Mouse (Mus musculus) E14TG2a.4 (cell line): Measurements from ENCODE around the gene Chrng.
A peak's percentile ranks its signal among the peaks of the same experiment; 100 is the strongest.

ENCODE experiments used
- H3K27me3 ChIP-seq: 2 replicates; pipeline ENCODE4 v1.6.1; 2014; ENCODE audit warnings: low read length, control low read depth; ENCODE audit not compliant: insufficient read depth
- H3K36me3 ChIP-seq: 2 replicates; pipeline ENCODE4 v1.6.1; 2014; ENCODE audit warnings: low read length, control low read depth; ENCODE audit not compliant: insufficient read depth
- H3K4me1 ChIP-seq: replicated peaks from 2 replicates; pipeline ENCODE4 v1.6.1; 2014; ENCODE audit warnings: low read depth, low read length, control low read depth
- H3K4me3 ChIP-seq: replicated peaks from 2 replicates; pipeline ENCODE4 v1.5.1; 2014; ENCODE audit warnings: mild to moderate bottlenecking, low read length
- H3K9me3 ChIP-seq: 2 replicates; pipeline ENCODE4 v1.6.1; 2014; ENCODE audit warnings: low read length, control low read depth
- CTCF ChIP-seq: conservative IDR thresholded peaks from 2 replicates; pipeline ENCODE4 v1.5.1; 2014; ENCODE audit warnings: low read length
- NANOG ChIP-seq: IDR thresholded peaks from 2 replicates; pipeline ENCODE4 v1.6.1; 2014; ENCODE audit warnings: borderline replicate concordance, low read length, mixed read lengths
- POU5F1 ChIP-seq: IDR thresholded peaks from 2 replicates; pipeline ENCODE4 v1.6.1; 2014; ENCODE audit warnings: low read length, borderline replicate concordance

The Chrng gene

GRCm38 (mm10) chr1:87187037-87187355 lies 17.5 kb upstream of the Chrng start:
- H3K4me3 ChIP-seq, result peak overlapping the region; percentile 82
- H3K27me3 ChIP-seq, result peaks cover 70% of the 10 kb centered on the region
- no peaks in the 10 kb centered on the region for H3K36me3 ChIP-seq
- peaks cover 68% of the 10 kb centered on the region for H3K4me1 ChIP-seq
- no peak for TF ChIP-seq POU5F1
- no peak for TF ChIP-seq NANOG
- peak; percentile 93 for TF ChIP-seq CTCF
- no peaks in the 10 kb centered on the region for H3K9me3 ChIP-seq

- H3K4me3 ChIP-seq, result peak within 1 kb of the TSS; percentile 46; the same call in 1 of the 2 replicates
- peaks cover 57% of the 10 kb centered on the region for H3K27me3 ChIP-seq
- no peaks in the 10 kb centered on the region for H3K9me3 ChIP-seq
- no peaks in the 10 kb centered on the region for H3K36me3 ChIP-seq
- TF ChIP-seq POU5F1 (no peak), CTCF (no peak), NANOG (no peak)
- H3K4me1 ChIP-seq, result peaks cover 49% of the 10 kb centered on the region
These were observed 14.0 kb upstream of the Chrng start, which contains the start of gene Chrnd for GRCm38 (mm10) chr1:87190429-87190828. Chrnd (plus strand) TSS chr1:87190607.

GRCm38 (mm10) chr1:87197296-87197695 lies 7.2 kb upstream of the Chrng start:
- H3K27me3 ChIP-seq, result peaks cover 34% of the 10 kb centered on the region
- H3K4me1 ChIP-seq, result peaks cover 16% of the 10 kb centered on the region
- no peaks in the 10 kb centered on the region for H3K36me3 ChIP-seq
- TF ChIP-seq POU5F1, result no peak
- TF ChIP-seq CTCF, result no peak
- no peak for TF ChIP-seq NANOG
- H3K4me3 ChIP-seq, result peak overlapping the region; percentile 29; the same call in 1 of the 2 replicates
- H3K9me3 ChIP-seq, result no peaks in the 10 kb centered on the region

GRCm38 (mm10) chr1:87198119-87199065 lies 6.1 kb upstream of the Chrng start:
- Histone ChIP-seq H3K27me3 (peaks cover 27% of the 10 kb centered on the region), H3K36me3 (no peaks in the 10 kb centered on the region), H3K4me1 (peaks cover 13% of the 10 kb centered on the region), H3K4me3 (no peak overlapping the region), H3K9me3 (no peaks in the 10 kb centered on the region)
- TF ChIP-seq NANOG, result no peak
- no peak for TF ChIP-seq POU5F1
- no peak for TF ChIP-seq CTCF

- Histone ChIP-seq H3K9me3 (no peaks in the 10 kb centered on the region), H3K4me1 (peaks cover 20% of the 10 kb centered on the region), H3K27me3 (peaks cover 40% of the 10 kb centered on the region), H3K36me3 (no peaks in the 10 kb centered on the region), H3K4me3 (no peak overlapping the region)
- TF ChIP-seq NANOG, result no peak
- no peak for TF ChIP-seq CTCF
- no peak for TF ChIP-seq POU5F1
These were observed 3.6 kb upstream of the Chrng start for GRCm38 (mm10) chr1:87200811-87201210.

- Histone ChIP-seq H3K36me3 (no peaks in the 10 kb centered on the region), H3K4me1 (peaks cover 30% of the 10 kb centered on the region), H3K9me3 (no peaks in the 10 kb centered on the region), H3K4me3 (no peak overlapping the region), H3K27me3 (peaks cover 48% of the 10 kb centered on the region)
- TF ChIP-seq NANOG, result no peak
These were observed 2.6 kb upstream of the Chrng start for GRCm38 (mm10) chr1:87201848-87202247.

- TF ChIP-seq POU5F1, result no peak
- TF ChIP-seq CTCF, result no peak
- no peak for TF ChIP-seq NANOG
- Histone ChIP-seq H3K27me3 (peaks cover 53% of the 10 kb centered on the region), H3K9me3 (no peaks in the 10 kb centered on the region), H3K36me3 (no peaks in the 10 kb centered on the region), H3K4me1 (peaks cover 28% of the 10 kb centered on the region), H3K4me3 (no peak overlapping the region)
These were observed 678 bp upstream of the Chrng start for GRCm38 (mm10) chr1:87203779-87204178.

- Histone ChIP-seq H3K36me3 (no peaks in the 10 kb centered on the region), H3K9me3 (no peaks in the 10 kb centered on the region), H3K4me3 (no peak overlapping the region), H3K4me1 (peaks cover 39% of the 10 kb centered on the region), H3K27me3 (peaks cover 48% of the 10 kb centered on the region)
- no peak for TF ChIP-seq POU5F1
These were observed 581 bp downstream of the Chrng start for GRCm38 (mm10) chr1:87205038-87205437.

GRCm38 (mm10) chr1:87205502-87205901 lies 1.0 kb downstream of the Chrng start:
- TF ChIP-seq POU5F1 (no peak), NANOG (no peak), CTCF (no peak)
- Histone ChIP-seq H3K9me3 (no peaks in the 10 kb centered on the region), H3K4me3 (no peak overlapping the region), H3K27me3 (peaks cover 48% of the 10 kb centered on the region), H3K4me1 (peaks cover 40% of the 10 kb centered on the region), H3K36me3 (no peaks in the 10 kb centered on the region)
